Mouse (Mus musculus) bone marrow, adult 2 months (tissue): Measurements from ENCODE around the gene Mpp2. TPM values are rescaled to one million over a fixed set of nuclear protein-coding genes. Genes with fewer than 3 reads are reported as not detected.

ENCODE experiments used
- H3K27ac ChIP-seq: fragments of 200-500 bp; 2 replicates; pipeline ENCODE4 v1.5.1; 2012; ENCODE audit warnings: low read depth, mild to moderate bottlenecking, control low read depth, inconsistent platforms, low read length; ENCODE audit not compliant: control insufficient read depth, poor library complexity, insufficient read depth
- H3K4me1 ChIP-seq: fragments of 200-500 bp; 2 replicates; pipeline ENCODE4 v1.6.1; 2011; ENCODE audit warnings: low read length; ENCODE audit not compliant: control insufficient read depth, insufficient read depth
- H3K4me3 ChIP-seq: fragments of 200-500 bp; replicated peaks from 2 replicates; pipeline ENCODE3; 2011; ENCODE audit warnings: mild to moderate bottlenecking, low read depth, low read length, control low read depth; ENCODE audit not compliant: control insufficient read depth
- CTCF ChIP-seq: fragments of 200-500 bp; IDR thresholded peaks from 2 replicates; pipeline ENCODE4 v1.5.1; 2011; ENCODE audit warnings: low read length, control low read depth; ENCODE audit not compliant: control insufficient read depth, insufficient read depth
- POLR2A ChIP-seq: fragments of 200-500 bp; IDR thresholded peaks from 2 replicates; pipeline ENCODE4 v1.6.1; 2011; ENCODE audit warnings: low read depth, mild to moderate bottlenecking, control low read depth, low read length, borderline replicate concordance; ENCODE audit not compliant: control insufficient read depth
- WGBS: fragments of 180-500 bp; shearing (Covaris S2); methylation state at CpG from one replicate; pipeline ENCODE4 v1.1.7; 2018; 5-methylcytosine and 5-hydroxymethylcytosine counted together
- polyA plus RNA-seq: library from polyadenylated mRNA; stranded (reverse); fragments of >200 nt; gene quantifications from 2 replicates; pipeline ENCODE4 v1.2.4, GENCODE M21; 2011; ENCODE audit warnings: low replicate concordance; ENCODE audit not compliant: missing spikeins, insufficient read depth, insufficient read length

The Mpp2 gene
- polyA plus RNA-seq, 1 experiment, result 18.2 TPM

GRCm38 (mm10) chr11:102084159-102084558, 4.2 kb downstream of the Mpp2 start:
- H3K4me3 ChIP-seq, result no peak overlapping the region
- 91% methylated on average over 7 of the region's 7 CpGs for WGBS
- TF ChIP-seq POLR2A (no peak), CTCF (no peak)
- H3K27ac ChIP-seq, result no peak overlapping the region
- H3K4me1 ChIP-seq, result no peaks in the 10 kb centered on the region

- H3K4me3 ChIP-seq, result no peak overlapping the region
- no peak overlapping the region for H3K27ac ChIP-seq
- no peak for TF ChIP-seq CTCF
- no peak for TF ChIP-seq POLR2A
- H3K4me1 ChIP-seq, result no peaks in the 10 kb centered on the region
- WGBS, result 76% methylated on average over 4 of the region's 4 CpGs
These were observed 5.1 kb downstream of the Mpp2 start for GRCm38 (mm10) chr11:102083193-102083592.

DNA sequence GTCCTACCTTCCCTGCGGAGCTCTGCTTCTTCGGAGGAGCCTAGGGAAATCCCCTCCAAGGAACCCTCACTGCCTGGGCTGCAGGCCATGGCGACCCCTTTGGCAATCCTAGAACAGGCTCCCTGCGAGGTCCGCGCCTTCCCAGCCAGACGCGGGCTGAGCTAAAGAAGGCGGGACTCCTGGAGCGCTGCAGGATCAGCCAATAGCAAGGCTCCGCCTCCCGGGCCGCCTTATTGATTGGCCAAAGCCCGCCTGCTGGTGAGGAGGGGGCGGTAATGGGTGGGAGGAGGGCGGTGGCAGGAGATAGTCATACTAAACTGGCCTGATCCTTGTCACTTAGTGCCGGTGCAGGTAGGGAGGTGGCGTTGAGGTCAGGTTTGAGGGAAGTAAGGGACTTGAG, 6.0 kb downstream of the Mpp2 start:
- H3K4me3 ChIP-seq, result no peak overlapping the region
- no peaks in the 10 kb centered on the region for H3K4me1 ChIP-seq
- no peak for TF ChIP-seq POLR2A
- TF ChIP-seq CTCF, result no peak
- 6% methylated on average over 18 of the region's 18 CpGs for WGBS
- H3K27ac ChIP-seq, result no peak overlapping the region

- H3K27ac ChIP-seq, result no peak overlapping the region
- no peak for TF ChIP-seq CTCF
- TF ChIP-seq POLR2A, result no peak
- no peak overlapping the region for H3K4me3 ChIP-seq
- 85% methylated on average over 14 of the region's 14 CpGs for WGBS
- no peaks in the 10 kb centered on the region for H3K4me1 ChIP-seq
These were observed 14.6 kb downstream of the Mpp2 start for GRCm38 (mm10) chr11:102073722-102074121.

GRCm38 (mm10) chr11:102072729-102073128, 15.6 kb downstream of the Mpp2 start:
- no peak for TF ChIP-seq POLR2A
- no peak for TF ChIP-seq CTCF
- Histone ChIP-seq H3K4me1 (no peaks in the 10 kb centered on the region), H3K4me3 (no peak overlapping the region), H3K27ac (no peak overlapping the region)
- WGBS, result 25% methylated on average over 5 of the region's 5 CpGs

GRCm38 (mm10) chr11:102070426-102070825, 17.9 kb downstream of the Mpp2 start:
- H3K4me1 ChIP-seq, result no peaks in the 10 kb centered on the region
- TF ChIP-seq POLR2A (no peak), CTCF (no peak)
- no peak overlapping the region for H3K4me3 ChIP-seq
- 52% methylated on average over 13 of the region's 13 CpGs for WGBS
- no peak overlapping the region for H3K27ac ChIP-seq

- TF ChIP-seq POLR2A (no peak), CTCF (no peak)
- Histone ChIP-seq H3K4me3 (no peak overlapping the region), H3K27ac (no peak overlapping the region), H3K4me1 (no peaks in the 10 kb centered on the region)
- 77% methylated on average over 11 of the region's 11 CpGs for WGBS
These were observed 18.7 kb downstream of the Mpp2 start for GRCm38 (mm10) chr11:102069633-102070032.

DNA sequence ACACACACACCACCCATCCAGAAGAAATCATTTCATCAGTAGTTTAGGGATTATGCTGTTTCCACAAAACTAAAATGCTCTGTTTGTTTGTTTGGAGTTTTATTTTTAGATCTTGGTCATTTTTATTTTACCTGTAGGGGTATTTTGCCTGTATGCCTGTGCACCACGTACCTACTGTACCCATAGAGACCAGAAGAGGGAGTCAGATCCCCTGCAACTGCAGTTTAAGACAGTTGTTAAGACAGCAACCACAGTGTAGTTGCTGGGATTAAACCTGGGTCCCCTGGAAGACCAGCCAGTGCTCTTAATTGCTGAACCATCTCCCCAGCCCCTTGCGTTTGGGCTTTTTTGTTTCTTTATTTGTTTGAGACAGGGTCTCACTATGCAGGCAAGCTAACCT, 19.3 kb downstream of the Mpp2 start:
- 47% methylated on average over 2 of the region's 2 CpGs for WGBS
- H3K4me1 ChIP-seq, result no peaks in the 10 kb centered on the region
- no peak overlapping the region for H3K4me3 ChIP-seq
- H3K27ac ChIP-seq, result no peak overlapping the region
- TF ChIP-seq POLR2A (no peak), CTCF (no peak)

GRCm38 (mm10) chr11:102063076-102063475, 25.2 kb downstream of the Mpp2 start:
- 88% methylated on average over 13 of the region's 13 CpGs for WGBS
- H3K4me1 ChIP-seq, result no peaks in the 10 kb centered on the region
- TF ChIP-seq POLR2A (no peak), CTCF (no peak)
- H3K27ac ChIP-seq, result no peak overlapping the region
- H3K4me3 ChIP-seq, result no peak overlapping the region
